Mouse (Mus musculus): ENCODE data around the gene Gata2. TPM values are rescaled to one million over a fixed set of nuclear protein-coding genes. Genes with fewer than 3 reads are reported as not detected.
A peak's percentile ranks its signal among the peaks of the same experiment; 100 is the strongest.
"Not testable (repeated sequence)": the region's sequence is repeated elsewhere in the genome, so short reads cannot be mapped to it uniquely, and the experiment has no call there.

Gata2 gene
- 2.3 and 3.2 TPM in 2 replicates for polyA plus RNA-seq (2015; fragmentation: Nextera tagmentation; extraction: Ambion mirVana)

DNA sequence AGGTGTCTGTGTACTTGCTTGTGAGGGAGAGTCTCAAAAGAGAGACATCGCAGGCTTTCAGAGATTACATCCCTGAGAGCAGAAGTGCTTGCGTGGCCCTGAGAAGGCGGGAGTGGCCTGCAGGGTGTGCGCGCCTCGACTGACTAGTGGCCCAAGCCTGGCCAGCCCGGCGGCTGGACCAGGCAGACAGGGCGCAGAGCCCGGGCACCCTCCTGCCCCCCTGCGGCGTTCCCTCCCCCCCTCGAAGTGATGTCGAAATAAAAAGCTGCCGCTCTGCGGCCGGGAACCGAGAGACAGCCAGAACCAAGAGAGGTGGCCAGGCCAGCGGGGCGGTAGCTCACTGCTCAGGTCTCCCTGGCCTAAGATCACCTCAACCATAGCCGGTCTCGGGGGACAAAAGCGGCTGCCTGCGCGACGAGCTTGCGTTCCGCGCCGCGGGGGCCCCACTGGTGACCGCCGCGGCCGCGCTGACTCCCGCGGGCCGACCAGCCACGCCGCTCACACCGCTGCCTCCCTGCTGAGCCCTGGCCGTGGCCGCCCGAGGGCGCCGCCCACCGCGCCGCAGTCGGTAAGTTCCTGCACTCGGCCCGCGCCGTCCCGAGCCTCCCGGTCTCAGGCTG, at the start of gene Gata2:
Gene Gata2, plus strand, starts transcription at position 459 of the 620 bp plus-strand sequence.
- peak within 1 kb of the TSS; percentile 32 for H3K4me3 ChIP-seq
- H3K36me3 ChIP-seq (ENCODE audit: poor library complexity, severe bottlenecking), result no peaks in the 10 kb centered on the region
- no peak for ATAC-seq
- peak within 1 kb of the TSS; percentile 59 for H3K4me2 ChIP-seq
- under 1% methylated on average over 57 of the region's 57 CpGs for WGBS
- H3K27ac ChIP-seq, result no peak within 1 kb of the TSS
- H3K9ac ChIP-seq, result peak within 1 kb of the TSS; percentile 10; the same call in 1 of the 2 replicates
- H3K4me1 ChIP-seq, result peaks cover 49% of the 10 kb centered on the region
- H3K27me3 ChIP-seq, result peaks cover 100% of the 10 kb centered on the region
- no peaks in the 10 kb centered on the region for H3K9me3 ChIP-seq (replicated peaks)

- no peak overlapping the region for H3K4me3 ChIP-seq
- no peaks in the 10 kb centered on the region for H3K9me3 ChIP-seq (replicated peaks)
- ATAC-seq, result no peak
- no peak overlapping the region for H3K9ac ChIP-seq
- peaks cover 8% of the 10 kb centered on the region; the same call in 1 of the 2 replicates for H3K4me1 ChIP-seq
- no peak overlapping the region for H3K4me2 ChIP-seq
- no peaks in the 10 kb centered on the region for H3K36me3 ChIP-seq (ENCODE audit: poor library complexity, severe bottlenecking)
- 87% methylated on average over 4 of the region's 4 CpGs for WGBS
- H3K27me3 ChIP-seq, result no peaks in the 10 kb centered on the region
- H3K27ac ChIP-seq, result no peak overlapping the region
These were observed 47.9 kb upstream of the Gata2 start for GRCm38 (mm10) chr6:88145793-88146192.

DNA sequence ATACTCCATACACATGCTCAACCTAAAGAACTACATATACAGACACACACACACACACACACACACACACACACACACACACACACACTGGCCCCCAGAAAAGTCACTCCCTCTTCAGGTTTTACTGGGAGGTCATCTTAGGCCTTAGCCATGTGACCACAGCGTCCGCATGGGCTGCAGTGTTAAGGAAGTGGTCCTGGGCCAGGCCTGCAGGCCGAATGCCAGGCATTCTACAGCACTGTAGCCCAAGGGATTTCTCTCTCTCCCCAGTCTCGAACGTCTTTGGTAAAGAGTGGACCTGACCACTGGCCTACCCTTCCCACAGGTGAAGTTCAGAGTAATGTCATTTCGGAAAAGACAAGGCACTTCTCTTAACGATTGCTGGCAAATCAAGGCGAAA, 47.1 kb upstream of the Gata2 start:
- Histone ChIP-seq H3K4me2 (no peak overlapping the region), H3K9ac (no peak overlapping the region), H3K4me1 (peaks cover 8% of the 10 kb centered on the region; the same call in 1 of the 2 replicates), H3K9me3 (replicated peaks) (no peaks in the 10 kb centered on the region; the same call in 1 of the 2 replicates), H3K36me3 (ENCODE audit: poor library complexity, severe bottlenecking) (no peaks in the 10 kb centered on the region), H3K4me3 (no peak overlapping the region), H3K27me3 (no peaks in the 10 kb centered on the region), H3K27ac (no peak overlapping the region)
- 84% methylated on average over 8 of the region's 8 CpGs for WGBS
- no peak for ATAC-seq

- H3K27me3 ChIP-seq, result no peaks in the 10 kb centered on the region
- no peak overlapping the region for H3K4me2 ChIP-seq
- H3K4me1 ChIP-seq, result peaks cover 8% of the 10 kb centered on the region; the same call in 1 of the 2 replicates
- H3K27ac ChIP-seq, result no peak overlapping the region
- H3K4me3 ChIP-seq, result no peak overlapping the region
- no peak overlapping the region for H3K9ac ChIP-seq
- 71% methylated on average over 15 of the region's 16 CpGs for whole genome bisulfite sequencing
- H3K36me3 ChIP-seq (ENCODE audit: poor library complexity, severe bottlenecking), result no peaks in the 10 kb centered on the region
- no peaks in the 10 kb centered on the region; the same call in 1 of the 2 replicates for H3K9me3 ChIP-seq (replicated peaks)
- ATAC-seq, result no peak
These were observed 46.2 kb upstream of the Gata2 start for GRCm38 (mm10) chr6:88147411-88148003.

DNA sequence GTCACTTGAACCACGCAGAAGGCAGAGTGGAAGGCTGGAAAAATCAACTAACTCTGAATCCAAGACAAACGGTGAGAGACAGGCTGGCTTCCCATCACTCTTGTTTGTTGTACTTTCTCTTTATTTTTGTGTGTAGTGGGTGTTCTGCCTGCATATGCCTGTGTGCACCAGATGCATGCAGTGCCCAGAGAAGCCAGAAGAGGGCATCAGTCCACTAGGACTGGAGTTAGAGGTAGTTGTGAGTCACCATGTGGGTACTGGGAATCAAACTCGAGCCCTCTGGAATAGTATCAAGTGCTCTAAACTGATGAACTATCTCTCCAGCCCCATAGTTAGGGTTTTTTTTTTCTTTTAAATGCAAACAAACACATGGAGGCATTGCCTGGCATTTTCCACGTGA, 42.4 kb upstream of the Gata2 start:
- Histone ChIP-seq H3K27ac (no peak overlapping the region), H3K27me3 (no peaks in the 10 kb centered on the region), H3K4me1 (peaks cover 8% of the 10 kb centered on the region; the same call in 1 of the 2 replicates), H3K9ac (no peak overlapping the region), H3K4me3 (no peak overlapping the region), H3K4me2 (no peak overlapping the region), H3K9me3 (replicated peaks) (no peaks in the 10 kb centered on the region; the same call in 1 of the 2 replicates), H3K36me3 (ENCODE audit: poor library complexity, severe bottlenecking) (no peaks in the 10 kb centered on the region)
- WGBS, result 78% methylated on average over 4 of the region's 4 CpGs
- no peak for ATAC-seq

- no peaks in the 10 kb centered on the region for H3K27me3 ChIP-seq
- no peaks in the 10 kb centered on the region; the same call in 1 of the 2 replicates for H3K9me3 ChIP-seq (replicated peaks)
- H3K27ac ChIP-seq, result no peak overlapping the region
- H3K4me2 ChIP-seq, result no peak overlapping the region
- no peaks in the 10 kb centered on the region for H3K36me3 ChIP-seq (ENCODE audit: poor library complexity, severe bottlenecking)
- peaks cover 6% of the 10 kb centered on the region; the same call in 1 of the 2 replicates for H3K4me1 ChIP-seq
- H3K9ac ChIP-seq, result no peak overlapping the region
- WGBS, result 84% methylated on average over 14 of the region's 14 CpGs
- no peak for ATAC-seq
- H3K4me3 ChIP-seq, result no peak overlapping the region
These were observed 41.5 kb upstream of the Gata2 start for GRCm38 (mm10) chr6:88152127-88152705.

- Histone ChIP-seq H3K27me3 (no peaks in the 10 kb centered on the region), H3K27ac (no peak overlapping the region), H3K9me3 (replicated peaks) (no peaks in the 10 kb centered on the region; the same call in 1 of the 2 replicates), H3K4me2 (no peak overlapping the region), H3K4me1 (no peaks in the 10 kb centered on the region), H3K9ac (no peak overlapping the region), H3K4me3 (no peak overlapping the region), H3K36me3 (ENCODE audit: poor library complexity, severe bottlenecking) (no peaks in the 10 kb centered on the region)
- ATAC-seq, result no peak
- WGBS, result 71% methylated on average over 6 of the region's 6 CpGs
These were observed 40.7 kb upstream of the Gata2 start for GRCm38 (mm10) chr6:88152979-88153378.

GRCm38 (mm10) chr6:88155614-88156013, 38.1 kb upstream of the Gata2 start:
- 95% methylated on average over 6 of the region's 6 CpGs for WGBS
- H3K4me2 ChIP-seq, result not testable (repeated sequence)

GRCm38 (mm10) chr6:88158790-88159189, 34.9 kb upstream of the Gata2 start:
- H3K4me1 ChIP-seq, result no peaks in the 10 kb centered on the region
- H3K36me3 ChIP-seq (ENCODE audit: poor library complexity, severe bottlenecking), result no peaks in the 10 kb centered on the region
- no peak for ATAC-seq
- no peak overlapping the region for H3K9ac ChIP-seq
- no peaks in the 10 kb centered on the region for H3K27me3 ChIP-seq
- H3K4me2 ChIP-seq, result no peak overlapping the region
- 81% methylated on average over 5 of the region's 5 CpGs for whole genome bisulfite sequencing
- no peak overlapping the region for H3K27ac ChIP-seq
- H3K9me3 ChIP-seq (replicated peaks), result no peaks in the 10 kb centered on the region
- H3K4me3 ChIP-seq, result no peak overlapping the region

More at GRCm38 (mm10) chr6:88155614-88156013, 38.1 kb upstream of the Gata2 start:
- H3K9ac ChIP-seq; H3K27ac ChIP-seq; H3K27me3 ChIP-seq; ATAC-seq; H3K9me3 ChIP-seq (replicated peaks); H3K4me1 ChIP-seq; H3K36me3 ChIP-seq (ENCODE audit: poor library complexity, severe bottlenecking); H3K4me3 ChIP-seq: not testable (repeated sequence)

- Histone ChIP-seq H3K27me3 (no peaks in the 10 kb centered on the region), H3K4me2 (no peak overlapping the region), H3K4me3 (no peak overlapping the region), H3K4me1 (no peaks in the 10 kb centered on the region), H3K9me3 (replicated peaks) (no peaks in the 10 kb centered on the region), H3K27ac (no peak overlapping the region), H3K36me3 (ENCODE audit: poor library complexity, severe bottlenecking) (no peaks in the 10 kb centered on the region), H3K9ac (no peak overlapping the region)
- ATAC-seq, result no peak
- WGBS, result 96% methylated on average over 9 of the region's 9 CpGs
These were observed 27.6 kb upstream of the Gata2 start for GRCm38 (mm10) chr6:88166054-88166453.

- WGBS, result 92% methylated on average over 3 of the region's 3 CpGs
These were observed 19.5 kb upstream of the Gata2 start for GRCm38 (mm10) chr6:88174191-88174590.

DNA sequence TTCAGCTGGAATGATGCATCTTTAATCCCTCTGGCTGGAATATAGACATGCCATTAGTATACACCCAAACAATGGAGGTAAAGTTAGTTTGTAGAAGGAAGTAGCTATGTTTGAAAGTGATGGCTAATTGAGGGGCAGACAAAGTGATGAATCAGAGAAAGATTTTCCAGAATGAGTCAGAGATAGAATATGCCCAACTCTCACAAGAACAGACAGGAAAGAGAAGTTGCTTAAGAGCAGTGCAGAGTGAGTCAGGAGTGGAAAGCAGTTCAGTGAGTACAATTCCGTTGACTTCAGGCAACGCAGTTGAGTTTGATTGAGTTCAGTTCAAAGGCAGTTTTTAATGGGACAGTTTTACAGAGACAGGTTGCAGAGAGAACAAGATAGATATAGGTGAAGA, 19.0 kb upstream of the Gata2 start:
- WGBS, result 89% methylated on average over 2 of the region's 2 CpGs
- H3K27ac ChIP-seq, result no peak overlapping the region

More at GRCm38 (mm10) chr6:88174191-88174590, 19.5 kb upstream of the Gata2 start:
- Histone ChIP-seq H3K36me3 (ENCODE audit: poor library complexity, severe bottlenecking) (no peaks in the 10 kb centered on the region), H3K27me3 (0 out of 2 replicates have a peak, but pooled peaks cover 2% of the 10 kb centered on the region), H3K9ac (no peak overlapping the region), H3K4me1 (no peaks in the 10 kb centered on the region), H3K4me3 (no peak overlapping the region), H3K9me3 (replicated peaks) (no peaks in the 10 kb centered on the region; the same call in 1 of the 2 replicates), H3K4me2 (no peak overlapping the region), H3K27ac (no peak overlapping the region)
- ATAC-seq, result no peak

More for the DNA sequence above, 19.0 kb upstream of the Gata2 start:
- Histone ChIP-seq H3K4me2 (no peak overlapping the region), H3K36me3 (ENCODE audit: poor library complexity, severe bottlenecking) (no peaks in the 10 kb centered on the region), H3K4me3 (no peak overlapping the region), H3K9ac (no peak overlapping the region), H3K9me3 (replicated peaks) (no peaks in the 10 kb centered on the region; the same call in 1 of the 2 replicates), H3K4me1 (no peaks in the 10 kb centered on the region), H3K27me3 (0 out of 2 replicates have a peak, but pooled peaks cover 2% of the 10 kb centered on the region)
- no peak for ATAC-seq

Data from forebrain, embryonic 13.5 days (tissue).